Mouse (Mus musculus): ENCODE data around the gene Cpb2.

The Cpb2 gene

GRCm38 (mm10) chr14:75246024-75247000 lies 4.2 kb downstream of the Cpb2 start:
- DNase-seq (ENCODE audit: low read depth) = no peak

DNA sequence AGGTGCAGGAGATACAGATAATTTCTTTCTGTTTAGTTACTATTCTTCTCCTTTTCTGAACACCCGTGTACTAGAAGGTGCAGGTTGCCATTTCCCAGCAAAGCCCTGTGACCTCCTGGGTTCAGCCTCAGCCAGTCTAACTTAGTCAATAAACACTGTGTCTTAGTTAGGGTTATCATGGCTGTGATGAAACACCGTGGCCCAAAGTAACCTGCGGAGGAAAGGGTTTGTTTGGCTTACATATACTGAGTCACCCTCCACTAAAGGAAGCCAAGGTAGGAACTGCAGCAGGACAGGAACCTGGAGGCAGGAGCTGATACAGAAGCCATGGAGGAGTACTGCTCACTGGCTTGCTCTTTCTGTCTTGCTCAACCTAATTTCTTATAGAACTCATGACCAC lies 8.3 kb downstream of the Cpb2 start:
- no peak for DNase-seq (ENCODE audit: low read depth)

- DNase-seq (ENCODE audit: low read depth) = peak; percentile 22
These were observed 14.4 kb downstream of the Cpb2 start for GRCm38 (mm10) chr14:75256521-75256920.

DNA sequence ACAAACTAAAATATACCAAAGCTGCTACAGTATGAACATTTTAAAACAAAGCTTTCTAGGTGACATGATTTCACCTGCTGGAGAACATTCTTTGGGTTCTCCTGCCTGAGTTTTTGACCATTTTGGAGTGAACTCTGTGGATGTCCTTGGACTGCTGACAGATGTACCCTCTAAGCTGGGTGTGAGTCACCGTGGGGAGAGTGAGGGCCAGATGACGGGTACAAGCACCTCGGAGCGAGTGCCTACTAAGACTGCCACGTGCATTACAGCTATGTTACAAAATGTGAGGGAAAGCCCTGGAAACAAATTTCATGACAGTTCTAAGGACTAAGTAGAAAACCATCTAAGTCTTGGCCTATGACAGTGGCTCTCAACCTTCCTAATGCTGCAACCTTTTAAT lies 27.4 kb downstream of the Cpb2 start:
- DNase-seq (ENCODE audit: low read depth) = no peak

GRCm38 (mm10) chr14:75279716-75280115 lies 37.6 kb downstream of the Cpb2 start:
- no peak for DNase-seq (ENCODE audit: low read depth)

- no peak for DNase-seq (ENCODE audit: low read depth)
These were observed 38.3 kb downstream of the Cpb2 start for GRCm38 (mm10) chr14:75280406-75280805.

DNA sequence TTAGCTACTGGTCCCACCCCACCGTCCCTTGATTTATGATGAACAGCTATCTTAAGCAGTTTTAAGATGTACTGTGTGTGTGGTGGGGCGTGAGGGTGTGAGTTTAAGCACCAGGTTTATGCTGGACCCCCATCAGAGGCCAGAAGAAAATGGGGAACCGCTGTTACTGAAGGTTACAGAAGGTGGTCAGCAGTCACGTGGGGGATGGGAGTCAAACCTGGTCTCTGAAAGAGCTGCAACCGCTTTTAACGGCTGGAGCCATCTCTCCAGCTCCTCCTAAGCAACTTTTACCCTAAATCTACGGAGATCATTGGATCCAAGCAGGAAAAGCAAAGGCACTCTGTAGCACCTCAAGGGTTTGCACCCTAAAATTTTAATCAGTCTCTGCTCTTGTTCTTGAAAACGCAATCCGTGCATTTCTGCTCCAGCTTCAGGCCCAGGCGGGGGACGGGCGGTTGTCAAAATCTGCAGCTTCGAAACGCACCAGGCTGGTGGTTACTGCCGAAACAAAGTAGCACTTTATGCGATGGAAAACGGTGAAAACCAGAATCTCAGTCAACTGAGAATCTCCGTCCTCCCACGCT lies 41.6 kb downstream of the Cpb2 start:
- no peak for DNase-seq (ENCODE audit: low read depth)

DNA sequence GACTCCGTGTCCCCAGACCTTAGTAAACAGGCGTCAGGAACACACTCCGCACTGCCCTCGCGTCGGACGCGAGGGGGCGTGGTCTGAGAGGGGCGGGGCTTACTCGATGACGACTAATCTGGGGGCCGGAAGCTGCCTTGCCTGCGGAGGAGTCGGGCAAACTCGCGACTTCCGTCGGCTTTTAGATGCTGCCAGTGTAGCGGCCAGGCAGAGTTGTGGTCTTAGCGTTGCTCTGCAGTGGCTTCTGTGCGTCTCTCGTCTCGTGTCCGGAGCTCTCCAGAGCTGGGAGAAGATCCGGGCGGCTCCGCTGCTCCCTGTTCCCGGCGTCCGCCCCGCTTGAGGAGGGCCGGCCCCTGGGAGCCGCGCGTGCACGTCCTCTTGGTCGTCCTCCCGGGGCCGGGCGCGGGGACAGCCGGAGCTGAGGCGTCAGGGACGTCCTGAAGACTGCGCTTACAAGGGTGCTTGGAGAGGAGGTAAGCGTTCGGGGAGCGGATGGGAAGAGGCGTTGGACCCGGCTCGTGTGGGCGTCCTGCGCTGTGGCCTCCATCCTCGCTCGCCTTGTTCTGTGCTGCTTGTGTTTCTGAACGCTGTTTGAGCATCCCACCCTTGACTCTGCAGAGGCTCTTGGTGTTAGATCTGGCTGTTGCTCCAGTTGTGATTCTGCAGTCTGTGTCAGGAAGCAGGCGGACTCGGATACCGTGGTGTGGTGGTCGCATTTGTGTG lies 42.3 kb downstream of the Cpb2 start, which contains the start of gene Zc3h13:
Gene Zc3h13, plus strand, starts transcription at position 181 of the 723 bp plus-strand sequence.
- peak; percentile 98 for DNase-seq (ENCODE audit: low read depth)

GRCm38 (mm10) chr14:75301081-75301480 lies 59.0 kb downstream of the Cpb2 start:
- no peak for DNase-seq (ENCODE audit: low read depth)

DNA sequence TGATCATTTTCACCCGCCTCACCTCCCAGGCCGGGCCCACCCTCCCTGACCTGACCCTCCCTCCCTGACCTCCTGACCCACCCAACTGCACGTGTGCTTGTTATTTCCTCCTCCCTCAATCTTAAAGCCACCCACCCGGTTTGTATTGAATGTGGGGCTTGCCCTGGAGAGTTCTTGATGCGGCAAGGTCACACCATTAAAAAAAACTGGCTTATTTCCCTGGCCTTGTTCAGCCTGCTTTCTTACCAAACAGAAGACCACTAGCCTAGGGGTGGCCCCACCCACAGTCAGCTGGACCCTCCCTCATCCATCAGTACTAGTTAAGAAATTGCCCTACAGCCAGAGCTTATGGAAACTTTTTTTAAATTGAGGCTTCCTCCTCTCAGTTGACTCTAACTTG lies 61.7 kb downstream of the Cpb2 start:
- DNase-seq (ENCODE audit: low read depth) = no peak

DNA sequence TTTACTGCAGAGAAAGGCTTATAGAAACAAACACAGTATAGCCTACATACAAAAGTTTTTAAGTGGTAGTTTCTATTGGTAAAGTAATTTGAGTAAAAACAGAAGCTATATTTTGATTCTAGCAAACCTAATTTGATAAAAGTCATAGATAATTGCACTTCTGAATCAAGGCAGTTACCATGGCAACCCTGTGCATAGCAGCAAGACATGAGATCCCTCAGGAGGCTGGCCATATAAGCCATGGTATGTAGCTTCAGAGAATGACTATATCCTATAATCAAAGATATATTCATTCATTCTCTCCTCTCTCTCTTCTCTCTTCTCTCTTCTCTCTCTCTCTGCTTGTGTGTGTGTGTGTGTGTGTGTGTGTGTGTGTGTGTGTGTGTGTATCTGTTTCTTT lies 65.8 kb downstream of the Cpb2 start:
- no peak for DNase-seq (ENCODE audit: low read depth)

GRCm38 (mm10) chr14:75309336-75309992 lies 67.4 kb downstream of the Cpb2 start:
- DNase-seq (ENCODE audit: low read depth) = no peak

GRCm38 (mm10) chr14:75314484-75314883 lies 72.4 kb downstream of the Cpb2 start:
- no peak for DNase-seq (ENCODE audit: low read depth)

DNA sequence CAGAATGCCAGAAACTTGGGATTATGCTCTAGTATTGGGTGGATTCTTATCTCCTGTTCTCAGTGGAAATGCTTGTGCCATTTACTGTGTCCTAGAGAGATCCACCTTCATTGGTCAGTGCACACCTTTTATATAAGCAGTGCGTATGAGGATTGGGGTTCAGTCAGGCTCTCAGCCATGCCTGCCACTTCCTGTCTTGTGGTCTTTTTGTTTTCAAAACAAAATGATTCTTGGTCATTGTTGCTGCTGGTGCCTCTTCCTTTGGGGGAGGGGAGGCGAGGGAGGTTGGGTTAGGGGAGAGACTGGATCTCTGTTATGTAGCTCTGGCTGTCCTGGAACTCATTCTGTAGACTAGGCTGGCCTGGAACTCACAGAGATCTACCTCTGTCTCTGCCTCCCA lies 76.6 kb downstream of the Cpb2 start:
- peak; percentile 37 for DNase-seq (ENCODE audit: low read depth)

- DNase-seq (ENCODE audit: low read depth) = no peak
These were observed 78.2 kb downstream of the Cpb2 start for GRCm38 (mm10) chr14:75320269-75320668.

DNA sequence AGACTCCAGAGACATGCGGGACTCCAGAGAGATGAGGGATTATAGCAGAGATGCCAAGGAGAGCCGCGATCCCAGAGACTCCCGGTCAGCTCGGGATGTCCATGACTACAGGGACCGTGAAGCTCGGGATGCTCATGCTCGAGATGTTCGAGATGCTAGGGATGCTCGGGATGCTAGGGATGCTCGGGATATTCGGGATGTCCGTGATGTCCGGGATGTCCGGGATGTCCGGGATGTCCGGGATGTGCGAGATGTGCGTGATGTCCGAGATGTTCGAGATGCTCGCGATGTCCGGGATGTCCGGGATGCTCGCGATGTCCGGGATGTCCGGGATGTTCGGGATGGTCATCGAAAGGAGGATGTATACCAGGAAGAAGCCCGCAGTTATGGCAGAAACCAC lies 81.3 kb downstream of the Cpb2 start:
- no peak for DNase-seq (ENCODE audit: low read depth)

- no peak for DNase-seq (ENCODE audit: low read depth)
These were observed 86.0 kb downstream of the Cpb2 start for GRCm38 (mm10) chr14:75328062-75328461.

GRCm38 (mm10) chr14:75330621-75331020 lies 88.5 kb downstream of the Cpb2 start:
- DNase-seq (ENCODE audit: low read depth) = peak; percentile 50
